Mouse (Mus musculus) hindbrain, postnatal 0 days (tissue): ENCODE results near the gene Coro7. TPM values are rescaled to one million over a fixed set of nuclear protein-coding genes. Genes with fewer than 3 reads are reported as not detected.

Source experiments
- ATAC-seq: fragments of 200-750 bp; cut with Nextera tagmentation; 2 replicates; pipeline ENCODE4 v1.8.0; 2017; ENCODE audit warnings: mild to moderate bottlenecking, moderate TSS enrichment, moderate library complexity
- DNase-seq: peaks from one replicate; pipeline ENCODE4 v3.0.0-alpha.2; 2015; ENCODE audit warnings: low spot score
- H3K27ac ChIP-seq: fragments of 300-500 bp; sonication (generic); 2 replicates; pipeline ENCODE4 v1.5.1; 2014; ENCODE audit warnings: mild to moderate bottlenecking
- H3K27me3 ChIP-seq: fragments of 300-500 bp; sonication (generic); 2 replicates; pipeline ENCODE4 v1.6.1; 2014; ENCODE audit warnings: low read length, mixed read lengths; ENCODE audit not compliant: insufficient read depth
- H3K36me3 ChIP-seq: fragments of 300-500 bp; sonication (generic); 2 replicates; pipeline ENCODE4 v1.6.1; 2014; ENCODE audit warnings: low read length, mixed read lengths; ENCODE audit not compliant: insufficient read depth
- H3K4me1 ChIP-seq: fragments of 300-500 bp; sonication (generic); 2 replicates; pipeline ENCODE4 v1.6.1; 2014; ENCODE audit warnings: antibody characterized with exemption, low read length, mixed read lengths; ENCODE audit not compliant: insufficient read depth
- H3K4me2 ChIP-seq: fragments of 300-500 bp; sonication (generic); 2 replicates; pipeline ENCODE4 v1.6.1; 2014; ENCODE audit warnings: low read depth, mild to moderate bottlenecking, low read length, moderate library complexity, mixed read lengths
- H3K4me3 ChIP-seq: fragments of 300-500 bp; sonication (generic); 2 replicates; pipeline ENCODE4 v1.5.1; 2014; ENCODE audit warnings: low read length
- H3K9ac ChIP-seq: fragments of 300-500 bp; sonication (generic); replicated peaks from 2 replicates; pipeline ENCODE4 v1.6.1; 2014; ENCODE audit warnings: mild to moderate bottlenecking, low read length, moderate library complexity, mixed read lengths
- H3K9me3 ChIP-seq: fragments of 300-500 bp; sonication (generic); 2 replicates; pipeline ENCODE4 v1.6.1; 2016; ENCODE audit warnings: low read length, mixed read lengths
- CTCF ChIP-seq: IDR thresholded peaks from 2 replicates; pipeline ENCODE4 v1.5.1; 2016; ENCODE audit warnings: antibody characterized with exemption, control low read depth, low read depth
- WGBS: fragments of 180-500 bp; shearing (Covaris S2); extraction: QIAGEN DNeasy Blood & Tissue Kit; methylation state at CpG from one replicate; pipeline ENCODE4 v1.1.7; 2014; 5-methylcytosine and 5-hydroxymethylcytosine counted together
- polyA plus RNA-seq: library from polyadenylated mRNA; unstranded; fragments of >200 nt; fragmentation: Nextera tagmentation; extraction: Ambion mirVana; gene quantifications from 2 replicates; pipeline ENCODE4 v1.2.1, GENCODE M21; 2015
- total RNA-seq: library from RNA; depleted of rRNA; stranded (reverse); fragments of >200 nt; gene quantifications from 2 replicates; pipeline ENCODE4 v1.2.3, GENCODE M21; 2014

Gene Coro7
- total and polyA plus RNA-seq, 2 experiments from 2014 or later: 29.1 to 43.3 TPM

DNA sequence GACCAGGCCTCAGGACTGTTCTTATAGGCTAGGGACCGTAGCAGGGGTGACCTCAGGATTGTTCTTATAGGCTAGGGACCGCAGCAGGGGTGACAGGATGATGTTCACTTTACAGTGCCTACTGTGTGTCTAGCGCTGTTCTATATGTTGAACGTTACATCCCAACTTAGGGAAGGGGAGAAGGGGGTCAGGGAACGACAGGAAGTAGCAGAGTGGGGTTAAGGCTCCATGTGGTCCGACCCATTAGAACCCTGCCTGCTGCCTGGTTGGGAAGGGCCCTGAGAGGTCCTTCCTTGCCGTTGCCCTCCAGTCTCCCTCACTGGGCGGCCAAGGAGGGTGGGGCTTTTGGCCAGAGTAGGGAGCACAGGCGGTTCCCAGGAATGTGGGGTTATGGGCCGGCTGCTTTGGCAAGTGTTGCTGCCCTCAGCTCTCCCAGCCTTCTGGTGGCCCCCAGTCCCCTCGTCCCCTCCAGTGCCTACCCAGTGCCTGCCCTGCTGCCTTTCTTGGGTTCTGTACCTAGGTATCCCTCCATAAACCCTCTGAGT lies 75.2 kb downstream of the Coro7 start:
- H3K4me2 ChIP-seq: no peak overlapping the region
- no peak overlapping the region for H3K9ac ChIP-seq
- H3K9me3 ChIP-seq: no peaks in the 10 kb centered on the region
- peaks cover 23% of the 10 kb centered on the region for H3K4me1 ChIP-seq
- H3K4me3 ChIP-seq: no peak overlapping the region
- TF ChIP-seq CTCF: no peak
- DNase-seq: no peak
- no peak overlapping the region for H3K27ac ChIP-seq
- no peaks in the 10 kb centered on the region for H3K27me3 ChIP-seq
- 69% methylated on average over 11 of the region's 11 CpGs for WGBS
- ATAC-seq: no peak
- H3K36me3 ChIP-seq: no peaks in the 10 kb centered on the region; the same call in 1 of the 2 replicates

DNA sequence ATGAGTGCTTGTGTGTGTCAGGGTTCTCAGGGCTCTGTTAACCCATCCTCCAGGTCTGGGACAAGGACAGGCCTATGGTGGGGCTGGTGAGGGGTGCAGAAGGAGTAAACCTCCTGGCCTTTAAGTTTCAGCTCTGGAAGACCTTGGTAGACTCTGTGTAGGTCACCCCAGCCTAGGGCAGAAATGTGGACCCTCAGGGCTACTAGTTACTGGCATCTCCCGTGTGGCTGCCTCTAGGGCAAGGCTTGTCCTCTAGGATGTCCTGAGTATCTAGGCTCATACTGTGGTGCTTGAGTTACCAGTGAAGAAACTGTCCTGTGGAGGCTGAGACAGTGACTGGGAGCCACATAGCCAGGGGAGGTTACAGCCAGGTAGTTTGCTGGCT lies 76.1 kb downstream of the Coro7 start:
- no peak overlapping the region for H3K27ac ChIP-seq
- H3K36me3 ChIP-seq: no peaks in the 10 kb centered on the region
- 75% methylated on average over 1 of the region's 1 CpGs for WGBS
- ATAC-seq: no peak
- peaks cover 33% of the 10 kb centered on the region for H3K4me1 ChIP-seq
- no peak overlapping the region for H3K4me2 ChIP-seq
- TF ChIP-seq CTCF: no peak
- H3K27me3 ChIP-seq: no peaks in the 10 kb centered on the region
- no peak overlapping the region for H3K9ac ChIP-seq
- H3K9me3 ChIP-seq: no peaks in the 10 kb centered on the region
- no peak overlapping the region for H3K4me3 ChIP-seq
- DNase-seq: no peak

DNA sequence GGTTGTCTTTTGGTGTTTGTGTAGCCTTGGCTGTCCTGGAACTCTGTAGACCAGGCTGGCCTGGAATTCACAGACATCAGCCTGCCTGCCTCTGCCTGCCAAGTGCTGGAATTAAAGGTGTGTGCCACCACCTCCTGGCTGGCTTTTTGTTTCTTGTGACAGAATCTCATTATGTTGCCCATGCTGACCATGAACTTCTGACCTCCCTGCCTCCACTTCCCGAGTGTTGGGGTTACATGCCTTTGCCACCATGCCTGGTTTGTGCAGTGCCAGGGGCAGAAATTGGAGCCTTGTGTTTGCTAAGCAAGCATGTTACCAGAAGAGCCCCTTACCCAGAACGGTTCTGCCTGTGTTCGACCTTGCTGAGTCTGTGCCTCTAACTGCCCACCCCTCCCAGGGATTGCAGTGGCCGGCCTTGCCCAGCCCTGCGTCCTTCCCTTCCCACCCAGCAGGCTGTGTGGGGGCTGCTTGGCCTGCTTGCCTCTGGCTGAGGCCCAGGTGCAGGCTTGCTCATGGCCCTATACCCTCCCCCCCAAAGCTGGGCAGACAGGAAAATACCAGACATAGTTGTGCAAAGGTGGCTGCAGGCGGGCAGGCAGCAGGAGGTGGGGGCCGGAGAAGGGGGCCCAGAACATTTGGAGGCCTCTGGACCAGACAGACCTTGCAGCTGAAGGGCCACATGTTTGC lies 76.7 kb downstream of the Coro7 start:
- peaks cover 36% of the 10 kb centered on the region for H3K4me1 ChIP-seq
- H3K9ac ChIP-seq: no peak overlapping the region
- H3K36me3 ChIP-seq: no peaks in the 10 kb centered on the region
- H3K4me3 ChIP-seq: no peak overlapping the region
- no peak for TF ChIP-seq CTCF
- DNase-seq: no peak
- H3K27ac ChIP-seq: peak overlapping the region; percentile 32; the same call in 1 of the 2 replicates
- H3K4me2 ChIP-seq: no peak overlapping the region
- ATAC-seq: no peak
- WGBS: 31% methylated on average over 7 of the region's 7 CpGs
- no peaks in the 10 kb centered on the region for H3K27me3 ChIP-seq
- no peaks in the 10 kb centered on the region for H3K9me3 ChIP-seq

GRCm38 (mm10) chr16:4602189-4602588 lies 77.4 kb downstream of the Coro7 start:
- H3K36me3 ChIP-seq: no peaks in the 10 kb centered on the region
- no peak overlapping the region for H3K27ac ChIP-seq
- no peaks in the 10 kb centered on the region for H3K27me3 ChIP-seq
- H3K9ac ChIP-seq: no peak overlapping the region
- DNase-seq (no peak), ATAC-seq (no peak)
- WGBS: 8% methylated on average over 3 of the region's 3 CpGs
- no peak for TF ChIP-seq CTCF
- no peak overlapping the region for H3K4me2 ChIP-seq
- peaks cover 43% of the 10 kb centered on the region for H3K4me1 ChIP-seq
- no peaks in the 10 kb centered on the region for H3K9me3 ChIP-seq
- H3K4me3 ChIP-seq: no peak overlapping the region

GRCm38 (mm10) chr16:4600701-4601310 lies 78.8 kb downstream of the Coro7 start:
- no peak overlapping the region for H3K9ac ChIP-seq
- no peak overlapping the region for H3K27ac ChIP-seq
- H3K4me2 ChIP-seq: no peak overlapping the region
- peaks cover 46% of the 10 kb centered on the region for H3K4me1 ChIP-seq
- 79% methylated on average over 9 of the region's 9 CpGs for WGBS
- DNase-seq (no peak), ATAC-seq (no peak)
- no peaks in the 10 kb centered on the region for H3K27me3 ChIP-seq
- H3K36me3 ChIP-seq: no peaks in the 10 kb centered on the region
- no peaks in the 10 kb centered on the region for H3K9me3 ChIP-seq
- TF ChIP-seq CTCF: no peak
- no peak overlapping the region for H3K4me3 ChIP-seq

GRCm38 (mm10) chr16:4599616-4600015 lies 80.0 kb downstream of the Coro7 start:
- 80% methylated on average over 3 of the region's 3 CpGs for WGBS

More at GRCm38 (mm10) chr16:4599616-4600015, 80.0 kb downstream of the Coro7 start:
- DNase-seq: no peak
- no peaks in the 10 kb centered on the region for H3K36me3 ChIP-seq
- H3K27ac ChIP-seq: no peak overlapping the region
- no peak for TF ChIP-seq CTCF
- no peaks in the 10 kb centered on the region for H3K9me3 ChIP-seq
- no peaks in the 10 kb centered on the region for H3K27me3 ChIP-seq
- peaks cover 47% of the 10 kb centered on the region for H3K4me1 ChIP-seq
- no peak overlapping the region for H3K4me3 ChIP-seq
- no peak overlapping the region for H3K4me2 ChIP-seq
- ATAC-seq: no peak
- no peak overlapping the region for H3K9ac ChIP-seq
